Mouse (Mus musculus) small intestine, adult 2 months (tissue): ENCODE measurements around the gene Fam162a. TPM values are rescaled to one million over a fixed set of nuclear protein-coding genes. Genes with fewer than 3 reads are reported as not detected.
"Not testable (repeated sequence)": the region's sequence is repeated elsewhere in the genome, so short reads cannot be mapped to it uniquely, and the experiment has no call there.

Experiments used
- H3K27ac ChIP-seq: fragments of 200-500 bp; 2 replicates; pipeline ENCODE4 v1.5.1; 2012; ENCODE audit warnings: low read depth, low read length, control low read depth, inconsistent platforms; ENCODE audit not compliant: insufficient read depth
- H3K27me3 ChIP-seq: fragments of 200-500 bp; 2 replicates; pipeline ENCODE4 v1.6.1; 2012; ENCODE audit warnings: mild to moderate bottlenecking, moderate library complexity, low read length, inconsistent platforms; ENCODE audit not compliant: control insufficient read depth, insufficient read depth
- H3K36me3 ChIP-seq: fragments of 200-500 bp; 2 replicates; pipeline ENCODE4 v1.6.1; 2012; ENCODE audit warnings: mild to moderate bottlenecking, low read length, control low read depth, inconsistent platforms; ENCODE audit not compliant: control insufficient read depth, insufficient read depth
- H3K4me1 ChIP-seq: fragments of 200-500 bp; 2 replicates; pipeline ENCODE4 v1.6.1; 2012; ENCODE audit warnings: low read length, inconsistent platforms, mixed read lengths; ENCODE audit not compliant: control insufficient read depth, insufficient read depth, insufficient read length
- H3K4me3 ChIP-seq: fragments of 200-500 bp; 2 replicates; pipeline ENCODE4 v1.5.1; 2012; ENCODE audit warnings: low read depth, mild to moderate bottlenecking, control low read depth, inconsistent platforms, low read length, moderate library complexity
- CTCF ChIP-seq: fragments of 200-500 bp; IDR thresholded peaks from 2 replicates; pipeline ENCODE4 v1.5.1; 2012; ENCODE audit warnings: low read depth, mild to moderate bottlenecking, control low read depth, inconsistent platforms, low read length, moderate library complexity, mixed read lengths; ENCODE audit not compliant: insufficient replicate concordance, insufficient read length; ENCODE audit errors: extremely low read depth
- POLR2A ChIP-seq: fragments of 200-500 bp; IDR thresholded peaks from 2 replicates; pipeline ENCODE4 v1.6.1; 2012; ENCODE audit warnings: low read depth, mild to moderate bottlenecking, control low read depth, inconsistent platforms, low read length, moderate library complexity
- WGBS: fragments of 180-500 bp; shearing (Covaris S2); methylation state at CpG from one replicate; pipeline ENCODE4 v1.1.7; 2018; 5-methylcytosine and 5-hydroxymethylcytosine counted together
- polyA plus RNA-seq: library from polyadenylated mRNA; depleted of rRNA; stranded (reverse); fragments of >200 nt; gene quantifications from 2 replicates; pipeline ENCODE4 v1.2.3, GENCODE M21; 2012

The Fam162a gene
- polyA plus RNA-seq, 1 experiment = 18.6 TPM

- H3K27ac ChIP-seq = peak overlapping the region; percentile 99
- peak overlapping the region; percentile 90 for H3K4me3 ChIP-seq
- TF ChIP-seq POLR2A (no peak), CTCF (no peak)
- H3K36me3 ChIP-seq = no peaks in the 10 kb centered on the region
- WGBS = 20% methylated on average over 8 of the region's 8 CpGs
- H3K4me1 ChIP-seq = peaks cover 9% of the 10 kb centered on the region
- H3K27me3 ChIP-seq = no peaks in the 10 kb centered on the region
These were observed 1.1 kb upstream of the Fam162a start for GRCm38 (mm10) chr16:36072410-36073011.

GRCm38 (mm10) chr16:36071071-36071449, 334 bp downstream of the Fam162a start:
- under 1% methylated on average over 16 of the region's 16 CpGs for WGBS
- TF ChIP-seq POLR2A = no peak
- no peak for TF ChIP-seq CTCF
- no peaks in the 10 kb centered on the region for H3K36me3 ChIP-seq
- H3K27me3 ChIP-seq = no peaks in the 10 kb centered on the region
- peak overlapping the region; percentile 90 for H3K4me3 ChIP-seq
- peak overlapping the region; percentile 64 for H3K27ac ChIP-seq
- peaks cover 9% of the 10 kb centered on the region for H3K4me1 ChIP-seq

GRCm38 (mm10) chr16:36069819-36070575, 1.4 kb downstream of the Fam162a start:
- Histone ChIP-seq H3K4me3 (no peak overlapping the region), H3K36me3 (no peaks in the 10 kb centered on the region), H3K27me3 (no peaks in the 10 kb centered on the region), H3K4me1 (peaks cover 9% of the 10 kb centered on the region), H3K27ac (no peak overlapping the region)
- 32% methylated on average over 9 of the region's 9 CpGs for WGBS
- TF ChIP-seq POLR2A (no peak), CTCF (no peak)

GRCm38 (mm10) chr16:36068356-36068755, 3.0 kb downstream of the Fam162a start:
- no peak for TF ChIP-seq CTCF
- TF ChIP-seq POLR2A = no peak
- no peaks in the 10 kb centered on the region for H3K27me3 ChIP-seq
- no peaks in the 10 kb centered on the region for H3K36me3 ChIP-seq
- H3K4me1 ChIP-seq = peaks cover 5% of the 10 kb centered on the region
- H3K27ac ChIP-seq = peak overlapping the region; percentile 33
- WGBS = 30% methylated on average over 3 of the region's 3 CpGs
- H3K4me3 ChIP-seq = no peak overlapping the region

- no peaks in the 10 kb centered on the region for H3K27me3 ChIP-seq
- 62% methylated on average over 2 of the region's 2 CpGs for WGBS
- peak overlapping the region; percentile 17; the same call in 1 of the 2 replicates for H3K27ac ChIP-seq
- H3K4me1 ChIP-seq = peaks cover 5% of the 10 kb centered on the region
- H3K4me3 ChIP-seq = no peak overlapping the region
- no peaks in the 10 kb centered on the region for H3K36me3 ChIP-seq
- TF ChIP-seq CTCF (no peak), POLR2A (no peak)
These were observed 3.7 kb downstream of the Fam162a start for GRCm38 (mm10) chr16:36067694-36068093.

- no peak overlapping the region for H3K4me3 ChIP-seq
- WGBS = 87% methylated on average over 5 of the region's 5 CpGs
- H3K4me1 ChIP-seq = peaks cover 5% of the 10 kb centered on the region
- TF ChIP-seq CTCF (no peak), POLR2A (no peak)
- no peaks in the 10 kb centered on the region for H3K27me3 ChIP-seq
- no peak overlapping the region for H3K27ac ChIP-seq
- H3K36me3 ChIP-seq = no peaks in the 10 kb centered on the region; the same call in 1 of the 2 replicates
These were observed 6.5 kb downstream of the Fam162a start for GRCm38 (mm10) chr16:36064904-36065303.

GRCm38 (mm10) chr16:36063315-36063714, 8.1 kb downstream of the Fam162a start:
- Histone ChIP-seq H3K4me3 (no peak overlapping the region), H3K27me3 (no peaks in the 10 kb centered on the region), H3K36me3 (no peaks in the 10 kb centered on the region; the same call in 1 of the 2 replicates), H3K4me1 (peaks cover 2% of the 10 kb centered on the region), H3K27ac (no peak overlapping the region)
- TF ChIP-seq POLR2A = no peak
- TF ChIP-seq CTCF = no peak
- WGBS = 78% methylated on average over 2 of the region's 2 CpGs

- H3K27ac ChIP-seq, H3K27me3 ChIP-seq, H3K4me3 ChIP-seq, H3K36me3 ChIP-seq, H3K4me1 ChIP-seq: not testable (repeated sequence)
- WGBS = 82% methylated on average over 1 of the region's 1 CpGs
These were observed 8.9 kb downstream of the Fam162a start for GRCm38 (mm10) chr16:36062534-36062933.
